Mouse (Mus musculus) frontal cortex, adult (tissue): ENCODE measurements around the gene Atp1a3.
A peak's percentile ranks its signal among the peaks of the same experiment; 100 is the strongest.

Source experiments
- ATAC-seq: cut with Nextera tagmentation; 2 replicates; pipeline ENCODE4 v1.9.2; 2017; ENCODE audit warnings: mild to moderate bottlenecking, moderate library complexity, mixed read lengths; ENCODE audit not compliant: low TSS enrichment

Atp1a3 gene

GRCm38 (mm10) chr7:24964288-24964687, 41.5 kb downstream of the Atp1a3 start:
- no peak for ATAC-seq

- ATAC-seq: no peak
Observed at GRCm38 (mm10) chr7:24955226-24955625, 50.5 kb downstream of the Atp1a3 start.

GRCm38 (mm10) chr7:24954450-24954849, 51.3 kb downstream of the Atp1a3 start:
- ATAC-seq: no peak

GRCm38 (mm10) chr7:24953966-24954365, 51.8 kb downstream of the Atp1a3 start:
- no peak for ATAC-seq

GRCm38 (mm10) chr7:24949958-24950623, 55.7 kb downstream of the Atp1a3 start:
- ATAC-seq: peak; percentile 78

GRCm38 (mm10) chr7:24948774-24949173, 57.0 kb downstream of the Atp1a3 start:
- no peak for ATAC-seq

GRCm38 (mm10) chr7:24947316-24948048, 58.3 kb downstream of the Atp1a3 start:
- ATAC-seq: no peak

GRCm38 (mm10) chr7:24944257-24944950, 61.4 kb downstream of the Atp1a3 start, which contains the start of gene Gm4881:
TSS of gene Gm4881 (minus strand) at chr7:24944494.
- ATAC-seq: no peak

GRCm38 (mm10) chr7:24943641-24944040, 62.1 kb downstream of the Atp1a3 start:
- ATAC-seq: no peak

- ATAC-seq: no peak
Observed at GRCm38 (mm10) chr7:24931651-24932050, 74.1 kb downstream of the Atp1a3 start.

GRCm38 (mm10) chr7:24930475-24930874, 75.3 kb downstream of the Atp1a3 start:
- ATAC-seq: no peak
